Mouse (Mus musculus) G1E (cell line): ENCODE results near the gene Scml4.

Experiments
- CTCF ChIP-seq: IDR thresholded peaks from 2 replicates; pipeline ENCODE4 v1.5.1; 2012; ENCODE audit warnings: low read depth, low read length, inconsistent platforms, mixed read lengths
- GATA1 ChIP-seq: IDR thresholded peaks from 2 replicates; pipeline ENCODE4 v1.6.1; 2012; ENCODE audit warnings: borderline replicate concordance, low read length, inconsistent platforms, mixed read lengths
- POLR2AphosphoS5 ChIP-seq: IDR thresholded peaks from 2 replicates; pipeline ENCODE4 v1.6.1; 2012; ENCODE audit warnings: low read depth, low read length, inconsistent platforms; ENCODE audit not compliant: insufficient replicate concordance

DNA sequence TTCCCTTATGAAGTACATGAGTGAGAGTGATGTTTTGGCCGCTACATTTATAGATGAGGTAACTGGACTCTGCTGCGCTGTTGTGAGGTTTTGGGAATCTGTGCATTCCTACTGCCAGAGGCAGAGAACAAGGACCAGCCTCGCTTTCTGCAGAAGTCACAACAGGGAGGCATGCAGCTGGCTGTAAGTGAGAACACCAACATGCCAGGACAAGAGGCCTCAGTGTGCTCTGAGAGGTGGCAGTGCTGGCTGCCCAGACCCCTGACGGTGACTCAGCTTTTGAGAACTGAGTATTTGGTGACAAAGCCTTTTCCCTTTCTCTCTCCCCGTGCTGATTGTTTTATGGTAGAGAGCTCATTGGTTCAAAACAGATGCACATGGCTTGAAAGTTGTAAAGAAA is 4.5 kb downstream of the Scml4 start:
- TF ChIP-seq CTCF = no peak
- TF ChIP-seq GATA1 = no peak
- no peak for TF ChIP-seq POLR2AphosphoS5
